Mouse (Mus musculus) kidney, adult 8-10 months (tissue): ENCODE measurements around the gene Ccng2.

ENCODE experiments used
- DNase-seq, 2 experiments: peaks; one replicate each; pipeline ENCODE4 v3.0.0; 2022

The Ccng2 gene

DNA sequence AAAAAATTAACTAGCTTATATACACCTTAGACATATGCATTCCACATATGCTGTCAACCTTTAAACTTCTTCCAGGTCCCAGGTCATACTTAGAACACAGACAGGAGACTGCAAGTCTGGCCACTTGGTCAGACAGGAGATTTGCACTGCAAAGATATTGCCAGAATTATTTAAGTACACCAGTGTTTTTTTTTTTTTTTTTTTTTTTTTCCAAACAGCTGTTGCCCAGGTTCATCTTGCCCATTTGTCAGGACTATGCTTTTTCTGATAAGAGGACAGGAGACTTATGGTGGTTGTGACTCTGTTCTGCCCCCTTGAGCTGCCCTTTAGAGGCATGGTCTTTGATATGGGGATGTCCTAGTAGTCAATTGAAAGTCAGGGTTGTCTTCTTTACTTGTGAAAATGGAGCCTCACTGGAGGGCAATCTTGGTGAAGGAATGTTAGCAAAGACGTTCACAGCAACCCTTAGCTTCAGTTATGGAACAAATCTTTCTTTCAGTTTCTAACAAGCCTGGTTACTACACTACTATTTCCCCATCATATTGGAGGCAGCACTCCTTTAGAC is 2.8 kb upstream of the Ccng2 start:
- no peak for DNase-seq

DNA sequence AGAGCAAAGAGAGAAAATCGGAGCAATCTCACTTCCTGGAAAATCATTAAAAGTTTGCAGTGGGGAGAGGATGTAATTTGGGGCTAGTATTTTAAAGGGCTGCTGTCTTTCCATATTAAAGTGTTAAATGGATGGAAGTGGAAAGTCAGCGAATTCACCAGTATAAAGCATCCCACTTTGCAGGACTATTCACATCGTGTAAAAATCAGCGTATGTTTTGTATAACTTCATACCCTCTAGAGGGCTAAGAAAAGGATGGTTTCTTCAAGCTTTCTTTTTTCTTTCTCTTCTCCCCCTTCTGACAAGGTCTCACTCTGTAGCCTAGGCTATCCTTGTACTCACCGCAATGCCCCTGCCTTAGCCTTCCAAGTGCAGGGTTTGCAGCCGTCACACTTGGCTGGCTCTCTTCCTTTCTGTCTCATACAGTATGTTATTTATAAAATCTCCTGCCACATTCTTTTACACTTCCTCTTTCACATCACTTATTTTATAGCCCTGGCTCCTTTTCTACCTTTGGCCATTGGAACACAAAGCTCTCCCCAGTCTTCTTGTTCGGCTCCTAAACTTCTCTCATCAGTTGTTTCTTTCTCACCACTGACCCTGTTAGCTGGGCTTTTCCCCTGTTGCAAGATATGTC is 1.8 kb upstream of the Ccng2 start:
- peak in 1 of 2 experiments; percentile 21 for DNase-seq

- peak; percentile 62 to 75 for DNase-seq
These were observed 1.1 kb upstream of the Ccng2 start for GRCm38 (mm10) chr5:93265801-93266580.

DNA sequence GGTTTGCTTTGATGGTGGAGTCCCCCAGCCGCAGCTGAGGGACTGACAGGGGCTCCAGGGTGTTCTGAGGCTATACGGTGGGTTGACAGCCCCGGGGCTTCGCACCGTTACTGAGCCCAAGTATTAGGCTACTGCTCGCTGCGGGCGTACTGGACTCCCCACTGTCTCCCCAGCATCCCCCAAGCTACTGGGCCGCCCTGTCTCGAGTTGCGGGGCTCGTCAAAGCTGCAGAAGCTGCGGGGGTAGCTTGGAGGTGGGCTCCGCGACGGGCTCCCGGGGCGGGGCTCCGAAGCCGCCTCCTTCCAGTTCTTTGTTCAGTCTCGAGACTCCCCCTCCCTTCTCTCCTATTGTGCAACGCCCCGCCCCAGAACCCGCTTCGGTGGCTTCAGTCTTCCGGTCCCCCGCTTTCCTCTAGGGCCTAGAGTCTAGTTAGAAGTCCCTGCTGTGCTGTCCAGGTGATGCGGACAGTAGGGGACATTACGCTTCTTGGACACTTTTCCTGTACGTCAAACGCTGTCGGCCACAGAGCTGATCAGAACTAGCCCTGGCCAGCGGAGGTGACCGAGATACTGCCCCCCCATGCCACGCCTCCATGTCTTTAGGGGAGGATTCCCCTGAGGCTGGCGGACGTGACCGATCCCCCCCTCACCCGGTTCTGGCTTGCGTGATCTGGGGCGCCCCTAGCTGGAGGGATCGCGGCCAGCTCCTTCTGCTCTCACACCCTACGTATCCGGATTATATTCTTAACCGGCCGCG is 972 bp downstream of the Ccng2 start:
- peak; percentile 71 to 73 for DNase-seq

GRCm38 (mm10) chr5:93270095-93270494 is 3.0 kb downstream of the Ccng2 start:
- DNase-seq = no peak

DNA sequence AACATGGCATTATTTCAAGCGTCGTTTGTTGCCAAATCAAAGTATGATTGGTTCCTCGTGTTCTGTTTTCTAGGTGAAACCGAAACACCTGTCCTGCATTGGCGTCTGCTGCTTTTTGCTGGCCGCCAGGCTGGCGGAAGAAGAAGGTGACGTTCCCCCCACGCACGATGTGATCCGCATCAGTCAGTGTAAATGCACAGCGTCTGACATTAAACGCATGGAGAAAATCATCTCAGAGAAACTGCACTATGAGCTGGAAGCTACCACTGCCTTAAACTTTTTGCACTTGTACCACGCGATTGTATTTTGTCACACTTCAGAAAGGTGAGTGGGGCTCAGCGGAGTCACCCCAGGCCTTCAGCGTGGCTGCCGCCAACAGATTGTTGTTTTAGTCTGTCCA is 3.7 kb downstream of the Ccng2 start:
- no peak for DNase-seq

- peak; percentile 38 to 50 for DNase-seq
These were observed 15.5 kb downstream of the Ccng2 start for GRCm38 (mm10) chr5:93282446-93283107.

DNA sequence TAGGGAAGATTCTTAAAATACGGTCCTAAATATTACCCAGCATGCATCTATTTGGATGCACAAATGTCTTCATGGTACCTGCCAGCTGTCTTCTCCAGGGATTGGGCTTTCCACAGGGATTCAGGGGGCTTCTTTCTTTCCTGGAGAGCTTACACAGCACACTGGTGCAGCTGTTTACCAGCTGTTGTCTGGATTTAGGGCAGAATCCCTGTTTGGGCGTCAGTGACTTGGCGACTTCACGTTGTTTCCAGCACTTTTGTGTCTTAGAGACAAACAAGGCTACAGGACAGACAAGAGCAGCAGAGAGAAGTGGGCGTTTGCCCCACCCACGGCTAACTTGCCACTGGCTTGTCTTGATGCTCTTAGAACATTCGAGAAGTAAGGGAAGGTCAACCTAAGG is 16.1 kb downstream of the Ccng2 start:
- no peak for DNase-seq

GRCm38 (mm10) chr5:93288553-93288952 is 21.5 kb downstream of the Ccng2 start:
- no peak for DNase-seq

DNA sequence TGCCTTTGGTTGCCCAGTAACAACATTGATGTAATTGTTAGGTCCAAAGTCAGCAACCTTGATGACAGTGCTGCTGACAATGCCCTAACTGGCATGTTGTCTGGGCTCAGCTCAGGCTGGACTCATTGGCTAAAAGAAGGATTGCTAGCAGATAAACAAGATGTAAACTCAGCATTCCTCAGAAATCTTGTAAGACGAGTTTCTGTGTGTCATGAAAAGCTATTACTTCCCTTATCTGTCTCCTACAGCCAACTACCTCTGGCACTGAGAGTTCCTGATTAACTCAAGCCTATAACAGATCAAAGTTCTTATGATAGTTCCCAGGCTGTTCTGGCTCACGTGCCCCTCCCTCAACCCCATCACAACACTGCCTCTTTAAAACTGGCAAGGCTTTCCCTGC is 23.2 kb downstream of the Ccng2 start:
- DNase-seq = no peak

- DNase-seq = peak; percentile 60 to 66
These were observed 29.3 kb downstream of the Ccng2 start for GRCm38 (mm10) chr5:93296341-93296746.

DNA sequence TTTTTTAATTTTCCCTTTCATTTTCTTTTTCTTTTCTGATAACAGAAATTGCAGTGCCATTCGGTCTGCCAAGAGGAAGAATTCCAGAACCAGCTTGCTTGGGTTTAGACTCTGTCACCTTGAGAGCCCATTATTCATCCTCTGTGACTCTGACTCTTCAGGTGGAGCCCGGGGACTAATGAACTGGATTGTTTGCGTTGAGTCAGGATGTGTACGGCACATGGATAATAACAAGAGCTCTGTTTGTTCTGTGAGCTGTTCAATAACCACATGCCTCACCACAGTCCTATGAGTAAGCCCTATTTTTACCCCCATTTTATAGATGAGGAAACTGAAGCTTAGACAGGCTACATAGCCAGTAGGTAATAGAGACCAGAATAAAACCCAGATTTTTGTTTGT is 29.7 kb downstream of the Ccng2 start:
- no peak for DNase-seq

DNA sequence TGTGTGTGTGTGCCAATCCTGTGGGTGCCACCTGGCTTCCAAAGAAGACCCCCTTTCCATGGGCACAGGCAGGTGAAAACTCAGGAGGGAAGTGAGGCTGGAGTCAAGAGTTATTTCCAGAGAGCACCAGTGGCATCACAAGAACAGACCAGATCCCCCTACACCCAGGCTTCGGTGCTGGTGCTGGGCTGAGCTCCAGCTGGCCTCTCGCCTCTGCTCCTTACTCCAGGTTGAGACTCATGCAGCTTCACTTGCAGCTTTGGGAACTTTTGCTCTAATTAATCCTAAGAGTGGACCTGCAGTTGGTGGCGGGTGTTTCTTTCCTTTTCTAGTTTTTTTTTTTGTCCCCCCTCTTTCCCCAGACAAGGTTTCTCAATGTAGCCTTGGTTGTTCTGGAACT is 30.3 kb downstream of the Ccng2 start:
- peak; percentile 24 to 32 for DNase-seq

- DNase-seq = peak in 1 of 2 experiments; percentile 34
These were observed 38.2 kb downstream of the Ccng2 start for GRCm38 (mm10) chr5:93305126-93305830.

DNA sequence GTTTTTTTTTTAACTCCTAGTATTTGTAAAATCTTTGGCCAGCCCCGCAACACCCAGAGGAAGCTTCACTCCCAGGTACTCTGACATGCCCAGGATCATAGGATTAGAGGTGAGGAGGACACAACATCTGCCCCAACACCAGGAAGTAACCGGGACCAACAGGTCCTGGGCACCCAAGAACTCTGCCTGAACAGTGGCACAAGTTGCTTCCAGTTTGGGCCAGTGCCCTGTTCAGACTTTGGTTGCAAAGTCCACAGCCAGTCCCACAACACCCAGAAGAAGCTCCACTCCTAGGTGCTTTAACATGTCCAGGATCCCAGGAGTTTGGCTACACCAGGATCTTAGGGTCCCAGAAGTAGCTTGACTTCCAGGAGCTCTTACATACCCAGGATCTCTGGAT is 41.9 kb downstream of the Ccng2 start:
- DNase-seq = no peak

GRCm38 (mm10) chr5:93323320-93324001 is 56.4 kb downstream of the Ccng2 start:
- peak in 1 of 2 experiments; percentile 13 for DNase-seq
